Mouse (Mus musculus): Measurements from ENCODE around the gene Gpi1. TPM values are rescaled to one million over a fixed set of nuclear protein-coding genes. Genes with fewer than 3 reads are reported as not detected.
A peak's percentile ranks its signal among the peaks of the same experiment; 100 is the strongest.
"Not testable (repeated sequence)": the region's sequence is repeated elsewhere in the genome, so short reads cannot be mapped to it uniquely, and the experiment has no call there.

Gene Gpi1
- polyA plus RNA-seq, 1 experiment from 2014 or later = 216 TPM

DNA sequence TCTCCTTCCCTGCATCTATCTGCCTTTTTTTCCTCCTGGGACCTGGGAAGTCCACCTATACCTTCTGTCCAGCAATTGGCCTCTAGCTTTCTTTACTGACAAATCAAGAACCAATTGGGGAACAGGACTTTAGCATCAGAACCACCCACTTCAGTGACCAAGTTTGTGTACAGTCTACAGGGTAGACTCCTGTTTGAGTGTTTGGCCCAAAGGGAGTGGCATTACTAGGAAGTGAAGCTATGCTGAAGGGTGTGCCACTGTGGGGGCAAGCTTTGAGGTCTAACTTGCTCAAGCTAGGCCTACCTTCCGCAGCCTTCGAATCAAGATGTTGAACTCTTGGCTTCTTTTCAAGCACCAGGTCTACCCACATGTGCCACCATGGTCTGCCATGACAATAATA is 29.3 kb downstream of the Gpi1 start:
- Histone ChIP-seq H3K4me2 (no peak overlapping the region), H3K27ac (no peak overlapping the region), H3K9ac (no peak overlapping the region), H3K27me3 (no peaks in the 10 kb centered on the region), H3K4me1 (peaks cover 1% of the 10 kb centered on the region), H3K36me3 (ENCODE audit: poor library complexity, severe bottlenecking) (peaks cover 56% of the 10 kb centered on the region), H3K4me3 (no peak overlapping the region), H3K9me3 (replicated peaks) (no peaks in the 10 kb centered on the region)
- ATAC-seq = no peak
- 98% methylated on average over 2 of the region's 2 CpGs for WGBS

GRCm38 (mm10) chr7:34198346-34198745 is 31.8 kb downstream of the Gpi1 start:
- ATAC-seq = no peak
- H3K4me3 ChIP-seq = no peak overlapping the region
- H3K36me3 ChIP-seq (ENCODE audit: poor library complexity, severe bottlenecking) = peaks cover 41% of the 10 kb centered on the region
- no peak overlapping the region for H3K27ac ChIP-seq
- no peak overlapping the region for H3K9ac ChIP-seq
- 49% methylated on average over 3 of the region's 3 CpGs for WGBS
- no peak overlapping the region for H3K4me2 ChIP-seq
- H3K27me3 ChIP-seq = no peaks in the 10 kb centered on the region
- peaks cover 9% of the 10 kb centered on the region for H3K4me1 ChIP-seq
- no peaks in the 10 kb centered on the region for H3K9me3 ChIP-seq (replicated peaks)

- Histone ChIP-seq H3K27me3 (no peaks in the 10 kb centered on the region), H3K27ac (no peak within 1 kb of the TSS), H3K4me3 (peak within 1 kb of the TSS; percentile 96), H3K9ac (peak within 1 kb of the TSS; percentile 94), H3K4me2 (peak within 1 kb of the TSS; percentile 87), H3K36me3 (ENCODE audit: poor library complexity, severe bottlenecking) (peaks cover 37% of the 10 kb centered on the region), H3K4me1 (peaks cover 9% of the 10 kb centered on the region), H3K9me3 (replicated peaks) (no peaks in the 10 kb centered on the region)
- ATAC-seq = peak; percentile 97
- 3% methylated on average over 69 of the region's 70 CpGs for WGBS
These were observed 33.7 kb downstream of the Gpi1 start, which contains the start of gene Pdcd2l for GRCm38 (mm10) chr7:34196132-34197128. Gene Pdcd2l, minus strand, starts transcription at chr7:34196661.

GRCm38 (mm10) chr7:34195632-34196031 is 34.5 kb downstream of the Gpi1 start:
- no peak for ATAC-seq
- 45% methylated on average over 3 of the region's 3 CpGs for WGBS

GRCm38 (mm10) chr7:34192825-34193224 is 37.3 kb downstream of the Gpi1 start:
- H3K27ac ChIP-seq = no peak overlapping the region
- no peak overlapping the region for H3K4me2 ChIP-seq
- H3K4me1 ChIP-seq = peaks cover 9% of the 10 kb centered on the region
- no peak overlapping the region for H3K9ac ChIP-seq
- peaks cover 47% of the 10 kb centered on the region for H3K36me3 ChIP-seq (ENCODE audit: poor library complexity, severe bottlenecking)
- no peak overlapping the region for H3K4me3 ChIP-seq
- no peaks in the 10 kb centered on the region for H3K9me3 ChIP-seq (replicated peaks)
- 88% methylated on average over 6 of the region's 6 CpGs for WGBS
- H3K27me3 ChIP-seq = no peaks in the 10 kb centered on the region
- ATAC-seq = no peak

More at GRCm38 (mm10) chr7:34195632-34196031, 34.5 kb downstream of the Gpi1 start:
- peaks cover 9% of the 10 kb centered on the region for H3K4me1 ChIP-seq
- peak overlapping the region; percentile 96 for H3K4me3 ChIP-seq
- H3K36me3 ChIP-seq (ENCODE audit: poor library complexity, severe bottlenecking) = peaks cover 29% of the 10 kb centered on the region
- no peaks in the 10 kb centered on the region for H3K9me3 ChIP-seq (replicated peaks)
- no peak overlapping the region for H3K27ac ChIP-seq
- H3K4me2 ChIP-seq = peak overlapping the region; percentile 87
- peak overlapping the region; percentile 94 for H3K9ac ChIP-seq
- H3K27me3 ChIP-seq = no peaks in the 10 kb centered on the region

GRCm38 (mm10) chr7:34189376-34189989 is 40.7 kb downstream of the Gpi1 start:
- WGBS = 93% methylated on average over 12 of the region's 12 CpGs
- H3K4me3 ChIP-seq = no peak overlapping the region
- no peaks in the 10 kb centered on the region for H3K27me3 ChIP-seq
- H3K9ac ChIP-seq = no peak overlapping the region
- no peak for ATAC-seq
- peaks cover 76% of the 10 kb centered on the region for H3K36me3 ChIP-seq (ENCODE audit: poor library complexity, severe bottlenecking)
- H3K9me3 ChIP-seq (replicated peaks) = no peaks in the 10 kb centered on the region
- H3K4me2 ChIP-seq = no peak overlapping the region
- no peak overlapping the region for H3K27ac ChIP-seq
- H3K4me1 ChIP-seq = no peaks in the 10 kb centered on the region

GRCm38 (mm10) chr7:34183794-34184193 is 46.3 kb downstream of the Gpi1 start:
- Histone ChIP-seq H3K9me3 (replicated peaks) (no peaks in the 10 kb centered on the region), H3K36me3 (ENCODE audit: poor library complexity, severe bottlenecking) (peaks cover 55% of the 10 kb centered on the region), H3K4me1 (no peaks in the 10 kb centered on the region), H3K9ac (no peak overlapping the region), H3K4me2 (no peak overlapping the region), H3K27ac (no peak overlapping the region), H3K27me3 (no peaks in the 10 kb centered on the region), H3K4me3 (no peak overlapping the region)
- no peak for ATAC-seq
- WGBS = 88% methylated on average over 3 of the region's 3 CpGs

DNA sequence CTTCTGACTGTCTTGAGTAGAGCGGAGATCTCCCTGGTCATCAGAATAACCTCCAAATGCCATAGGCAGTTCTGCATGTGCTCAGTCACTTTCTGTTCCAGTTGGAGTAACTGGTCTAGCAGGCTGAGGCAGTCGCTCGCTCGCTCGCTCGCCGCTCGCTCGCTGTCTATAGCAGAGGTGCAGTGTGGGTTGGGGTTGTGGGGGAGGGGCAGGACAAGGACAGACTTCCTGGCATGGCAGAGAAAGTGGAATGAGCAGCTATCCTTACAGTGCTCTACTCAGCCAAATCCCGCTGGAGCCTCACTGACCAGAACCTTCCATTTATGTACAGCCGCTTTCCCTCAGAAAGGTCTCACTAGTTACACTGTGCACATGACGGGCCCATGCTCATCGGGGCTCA is 46.8 kb downstream of the Gpi1 start:
- no peaks in the 10 kb centered on the region for H3K4me1 ChIP-seq
- ATAC-seq = no peak
- WGBS = 95% methylated on average over 13 of the region's 13 CpGs
- no peaks in the 10 kb centered on the region for H3K9me3 ChIP-seq (replicated peaks)
- H3K36me3 ChIP-seq (ENCODE audit: poor library complexity, severe bottlenecking) = peaks cover 50% of the 10 kb centered on the region
- no peak overlapping the region for H3K9ac ChIP-seq
- no peak overlapping the region for H3K4me2 ChIP-seq
- H3K27ac ChIP-seq = no peak overlapping the region
- no peak overlapping the region for H3K4me3 ChIP-seq
- no peaks in the 10 kb centered on the region for H3K27me3 ChIP-seq

DNA sequence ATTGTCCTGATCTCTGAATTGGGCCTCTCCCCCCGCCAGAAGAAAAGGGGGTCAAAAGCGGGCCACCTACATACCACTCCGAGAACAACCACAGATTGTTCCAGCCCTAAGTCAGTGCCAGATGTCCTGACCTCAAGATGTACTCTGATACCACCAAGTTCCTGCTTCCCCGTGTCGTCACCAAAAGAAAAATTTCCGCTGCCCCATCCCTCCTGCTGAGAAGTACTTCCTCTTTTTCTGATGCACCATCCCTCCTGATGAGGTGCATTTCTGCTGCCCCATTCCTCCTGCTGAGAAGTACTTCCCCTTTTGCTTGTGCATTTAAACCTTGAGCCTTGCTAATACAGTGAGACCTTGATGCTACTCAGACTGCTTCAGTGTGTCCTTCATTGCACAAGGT is 53.9 kb downstream of the Gpi1 start:
- H3K27me3 ChIP-seq; H3K4me2 ChIP-seq; ATAC-seq; H3K4me1 ChIP-seq; H3K9me3 ChIP-seq (replicated peaks); H3K9ac ChIP-seq; H3K4me3 ChIP-seq; H3K36me3 ChIP-seq (ENCODE audit: poor library complexity, severe bottlenecking); H3K27ac ChIP-seq: not testable (repeated sequence)
- 84% methylated on average over 6 of the region's 6 CpGs for WGBS

- Histone ChIP-seq H3K9me3 (replicated peaks) (no peaks in the 10 kb centered on the region), H3K4me1 (peaks cover 3% of the 10 kb centered on the region), H3K36me3 (ENCODE audit: poor library complexity, severe bottlenecking) (no peaks in the 10 kb centered on the region), H3K4me3 (no peak overlapping the region), H3K27me3 (no peaks in the 10 kb centered on the region), H3K4me2 (no peak overlapping the region), H3K9ac (no peak overlapping the region), H3K27ac (no peak overlapping the region)
- 80% methylated on average over 1 of the region's 1 CpGs for WGBS
- no peak for ATAC-seq
These were observed 57.9 kb downstream of the Gpi1 start for GRCm38 (mm10) chr7:34172251-34172650.

DNA sequence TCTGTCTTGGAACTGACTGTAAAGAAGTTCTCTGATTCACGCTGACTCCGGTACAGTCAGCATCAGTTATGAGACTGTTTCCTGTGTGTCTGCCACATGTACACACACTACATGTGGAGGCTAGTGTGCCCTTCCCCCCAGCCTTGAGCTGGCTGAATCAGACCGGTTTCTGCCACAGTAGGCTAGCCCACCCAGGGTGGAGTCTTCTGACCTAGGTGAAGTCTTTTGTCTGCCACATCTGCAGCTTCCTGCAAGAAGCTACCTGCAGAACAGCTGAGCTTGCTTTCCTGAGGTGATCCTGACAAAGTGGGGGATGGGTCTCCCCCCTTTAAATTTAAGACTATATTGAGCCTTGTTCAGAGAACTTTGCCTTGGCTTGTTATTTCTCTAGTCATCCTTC is 60.7 kb downstream of the Gpi1 start, which contains the start of gene Uba2:
Uba2 (minus strand) TSS at position 146 of the 400 bp plus-strand sequence.
- H3K9ac ChIP-seq = peak within 1 kb of the TSS; percentile 97
- peak within 1 kb of the TSS; percentile 84 for H3K4me2 ChIP-seq
- H3K4me3 ChIP-seq = peak within 1 kb of the TSS; percentile 96
- H3K27me3 ChIP-seq = no peaks in the 10 kb centered on the region
- WGBS = 80% methylated on average over 3 of the region's 3 CpGs
- H3K27ac ChIP-seq = peak within 1 kb of the TSS; percentile 82
- no peaks in the 10 kb centered on the region for H3K9me3 ChIP-seq (replicated peaks)
- no peak for ATAC-seq
- peaks cover 9% of the 10 kb centered on the region for H3K36me3 ChIP-seq (ENCODE audit: poor library complexity, severe bottlenecking)
- H3K4me1 ChIP-seq = peaks cover 13% of the 10 kb centered on the region
